Mouse (Mus musculus) kidney, postnatal 4 days (tissue): ENCODE measurements around the gene Tmppe.

Experiments used
- DNase-seq, 2 experiments: peaks; one replicate each; pipeline ENCODE4 v3.0.0; 2021; ENCODE audit warnings: mixed read lengths in 2 of 2

Tmppe gene

DNA sequence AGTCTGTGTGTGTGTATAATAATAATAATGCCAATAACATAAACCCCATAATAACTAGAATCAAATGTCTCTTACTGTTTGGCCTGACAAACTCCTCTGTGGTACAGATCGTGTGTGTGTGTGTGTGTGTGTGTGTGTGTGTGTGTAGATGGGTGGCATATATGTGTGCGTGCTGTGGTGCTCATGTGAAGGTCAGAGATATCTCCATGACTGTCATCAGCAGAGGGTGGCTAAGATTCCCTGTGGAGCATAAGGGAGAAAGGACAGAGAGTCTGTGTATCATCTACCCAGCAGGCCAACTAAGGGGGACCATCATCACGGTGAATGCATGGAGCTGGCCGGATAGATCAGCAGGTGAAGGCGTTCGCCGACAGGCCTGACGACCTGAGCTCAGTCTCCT is 46.0 kb downstream of the Tmppe start:
- DNase-seq, result no peak

DNA sequence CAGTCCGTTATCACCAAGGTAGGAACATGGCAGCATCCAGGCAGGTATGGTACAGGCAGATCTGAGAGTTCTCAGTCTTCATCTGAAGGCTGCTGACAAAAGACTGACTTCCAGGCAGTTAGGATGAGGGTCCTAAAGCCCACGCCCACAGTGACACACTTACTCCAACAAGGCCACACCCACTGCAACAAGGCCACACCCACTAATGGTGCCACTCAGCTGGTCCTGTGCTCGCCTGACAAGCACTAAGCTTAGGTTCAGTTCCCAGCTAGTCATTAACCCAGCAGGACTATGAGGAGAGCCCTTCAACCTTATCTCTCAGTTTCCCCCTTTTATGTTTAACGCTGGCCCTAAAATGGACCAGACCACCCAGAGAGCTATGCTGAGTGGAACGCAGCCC is 47.8 kb downstream of the Tmppe start:
- no peak for DNase-seq

DNA sequence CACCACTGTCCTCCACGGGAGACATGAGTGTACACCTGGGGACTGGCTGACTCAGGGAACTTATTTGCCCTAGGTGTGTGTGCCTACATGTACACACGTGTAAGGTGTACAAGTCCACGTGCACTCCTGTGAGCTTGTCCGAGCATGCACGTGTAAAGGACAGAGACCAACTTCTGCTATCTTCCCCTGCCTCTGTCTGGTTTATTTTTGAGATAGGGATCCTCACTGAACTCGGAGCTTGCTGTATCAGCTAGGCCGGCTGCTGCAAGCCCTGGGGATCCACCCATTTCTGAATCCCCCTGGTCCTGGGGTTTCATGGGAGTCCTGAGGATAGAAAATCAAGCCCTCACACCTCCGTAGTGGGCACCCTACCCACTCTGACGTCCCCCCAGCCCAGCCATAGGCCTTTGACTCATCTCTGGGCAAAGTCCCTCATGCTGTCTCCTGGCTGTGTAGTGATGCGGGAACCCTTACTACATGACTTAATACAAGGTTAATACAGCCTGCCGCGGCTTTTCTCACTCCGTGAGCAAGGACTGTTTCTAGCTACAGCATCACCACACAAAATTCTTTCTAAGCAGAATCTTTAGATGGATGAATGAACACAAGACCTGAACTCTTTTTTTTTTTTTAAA is 48.3 kb downstream of the Tmppe start:
- DNase-seq, result peak in 1 of 2 experiments; percentile 16

DNA sequence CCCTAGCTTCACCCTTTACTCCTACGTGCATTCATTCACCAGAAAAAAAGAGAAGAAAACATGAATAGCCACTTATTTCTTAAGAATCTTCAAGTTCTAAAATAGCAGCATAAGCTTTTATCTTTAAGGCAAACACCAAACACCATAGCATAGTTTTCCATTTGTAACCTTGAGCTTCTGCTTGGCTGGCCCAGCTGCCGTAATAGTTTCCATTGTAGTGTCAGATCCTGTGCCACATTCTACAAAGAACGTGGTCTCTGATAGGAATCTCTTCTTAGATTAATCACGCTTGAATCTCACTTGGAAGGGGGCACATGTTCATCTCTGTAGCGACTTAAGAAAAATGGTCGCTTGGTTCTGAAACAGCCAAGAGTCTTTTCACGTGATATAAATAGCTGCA is 50.7 kb downstream of the Tmppe start:
- DNase-seq, result no peak

DNA sequence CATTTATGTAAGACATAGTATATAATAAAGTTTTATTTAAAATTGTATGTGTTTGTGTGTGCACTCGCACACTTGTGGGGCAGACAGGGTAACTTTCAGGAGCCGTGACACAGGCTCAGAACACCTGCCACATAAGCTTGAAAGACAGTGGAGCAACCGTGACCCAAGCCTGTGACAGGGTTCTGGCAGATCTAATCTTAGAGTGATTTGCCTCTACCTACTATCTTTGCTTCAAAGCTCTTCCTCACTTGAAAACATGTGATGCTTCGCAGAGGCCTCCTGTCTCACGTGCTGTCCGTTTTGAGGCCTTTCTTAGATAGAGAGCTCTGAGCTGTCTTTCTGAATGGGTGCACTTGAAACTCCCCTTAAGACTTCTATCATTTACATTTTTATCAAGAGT is 51.5 kb downstream of the Tmppe start:
- DNase-seq, result no peak

DNA sequence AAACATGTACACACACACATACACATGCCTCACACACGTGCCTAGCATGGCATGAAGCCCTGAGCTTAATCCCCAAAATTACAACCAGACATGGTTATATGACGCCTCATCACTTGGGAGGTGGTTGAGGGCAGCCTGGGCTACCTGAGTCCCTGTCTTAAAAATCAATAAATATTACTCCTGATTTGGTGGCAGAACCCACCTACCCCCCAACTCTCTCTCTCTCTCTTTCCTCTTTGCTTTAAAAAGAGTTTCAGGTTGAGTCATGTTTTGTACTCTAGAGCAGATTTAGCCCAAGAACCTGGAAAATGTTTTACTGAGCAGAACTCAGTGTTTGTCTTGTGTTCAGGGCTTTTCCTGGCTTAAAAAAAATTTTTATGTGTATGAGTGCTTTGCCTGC is 54.5 kb downstream of the Tmppe start:
- no peak for DNase-seq
